Mouse (Mus musculus) CH12.LX (cell line): ENCODE measurements around the gene Mysm1. TPM values are rescaled to one million over a fixed set of nuclear protein-coding genes. Genes with fewer than 3 reads are reported as not detected.

Source experiments
- DNase-seq: peaks from one replicate; pipeline ENCODE4 v3.0.0-alpha.2; 2013; ENCODE audit errors: extremely low read depth
- H3K27ac ChIP-seq: 2 replicates; pipeline ENCODE4 v1.5.1; 2012; ENCODE audit warnings: low read depth, mild to moderate bottlenecking, control low read depth, moderate library complexity; ENCODE audit not compliant: insufficient read depth
- H3K27me3 ChIP-seq: replicated peaks from 2 replicates; pipeline ENCODE3; 2012; ENCODE audit warnings: inconsistent platforms
- H3K36me3 ChIP-seq, 2 experiments: replicated peaks in 1 of 2; 2 replicates each; pipeline versions ENCODE3 to v1.6.1; 2012; ENCODE audit warnings: inconsistent platforms in 1 of 2, low read length in 1 of 2, mild to moderate bottlenecking in 1 of 2, mixed read lengths in 1 of 2, moderate library complexity in 1 of 2; ENCODE audit not compliant: control insufficient read depth in 1 of 2, insufficient read depth in 1 of 2
- H3K4me1 ChIP-seq, 2 experiments: 2 replicates each; pipeline ENCODE4 v1.6.1; 2012; ENCODE audit warnings: inconsistent platforms in 1 of 2, moderate library complexity in 1 of 2; ENCODE audit not compliant: insufficient read depth in 2 of 2, control insufficient read depth in 1 of 2
- H3K4me2 ChIP-seq: 2 replicates; pipeline ENCODE4 v1.6.1; 2012; ENCODE audit warnings: low read depth, mild to moderate bottlenecking, control low read depth; ENCODE audit not compliant: poor library complexity, insufficient read depth, severe bottlenecking
- H3K4me3 ChIP-seq, 3 experiments: fragments of 150-350 bp in 1 of 3; sonication (generic) in 1 of 3; replicated peaks in 1 of 3; 2 replicates each; pipeline versions ENCODE3 to v1.5.1; 2011 to 2012; ENCODE audit warnings: low read depth in 2 of 3, low read length in 2 of 3, mild to moderate bottlenecking in 2 of 3, moderate library complexity in 2 of 3, control low read depth in 1 of 3, improper control_type of control experiment in 1 of 3, inconsistent platforms in 1 of 3, mixed read lengths in 1 of 3; ENCODE audit not compliant: poor library complexity in 1 of 3
- H3K79me2 ChIP-seq: replicated peaks from 2 replicates; pipeline ENCODE4 v1.6.1; 2012; ENCODE audit warnings: mild to moderate bottlenecking, moderate library complexity; ENCODE audit not compliant: control insufficient read depth, poor library complexity, insufficient read depth, severe bottlenecking; ENCODE audit errors: extremely low read depth
- H3K9ac ChIP-seq: 2 replicates; pipeline ENCODE4 v1.6.1; 2012; ENCODE audit warnings: low read depth, mild to moderate bottlenecking, control low read depth, moderate library complexity; ENCODE audit not compliant: insufficient read depth
- H3K9me3 ChIP-seq: replicated peaks from 2 replicates; pipeline ENCODE3; 2012; ENCODE audit warnings: low read length, inconsistent platforms, mixed read lengths
- BHLHE40 ChIP-seq: IDR thresholded peaks from 2 replicates; pipeline ENCODE4 v1.6.1; 2011; ENCODE audit warnings: mild to moderate bottlenecking, low read depth, low read length, improper control_type of control experiment
- CHD2 ChIP-seq: IDR thresholded peaks from 2 replicates; pipeline ENCODE4 v1.6.1; 2011; ENCODE audit warnings: low read length, improper control_type of control experiment
- CTCF ChIP-seq, 2 experiments: IDR thresholded peaks in 1 of 2; conservative IDR thresholded peaks in 1 of 2; 2 replicates each; pipeline ENCODE4 v1.5.1; 2011 to 2012; ENCODE audit warnings: low read depth in 2 of 2, low read length in 2 of 2, improper control_type of control experiment in 1 of 2, inconsistent platforms in 1 of 2, mild to moderate bottlenecking in 1 of 2, moderate library complexity in 1 of 2
- E2F4 ChIP-seq: IDR thresholded peaks from 2 replicates; pipeline ENCODE4 v1.6.1; 2011; ENCODE audit warnings: low read depth, low read length, improper control_type of control experiment; ENCODE audit not compliant: insufficient replicate concordance
- EP300 ChIP-seq: IDR thresholded peaks from 2 replicates; pipeline ENCODE4 v1.6.1; 2011; ENCODE audit warnings: low read length, improper control_type of control experiment
- GABPA ChIP-seq: IDR thresholded peaks from 2 replicates; pipeline ENCODE4 v1.6.1; 2012; ENCODE audit warnings: low read depth, low read length, improper control_type of control experiment, inconsistent platforms; ENCODE audit not compliant: insufficient replicate concordance
- IRF4 ChIP-seq: IDR thresholded peaks from 2 replicates; pipeline ENCODE4 v1.6.1; 2014; ENCODE audit warnings: low read depth, mild to moderate bottlenecking, inconsistent platforms, low read length, improper control_type of control experiment
- JUN ChIP-seq: IDR thresholded peaks from 2 replicates; pipeline ENCODE4 v1.6.1; 2011; ENCODE audit warnings: low read depth, mild to moderate bottlenecking, low read length, improper control_type of control experiment, moderate library complexity; ENCODE audit not compliant: insufficient read depth
- JUND ChIP-seq: conservative IDR thresholded peaks from 2 replicates; pipeline ENCODE4 v1.6.1; 2011; ENCODE audit warnings: low read depth, low read length, improper control_type of control experiment
- MAFK ChIP-seq: IDR thresholded peaks from 2 replicates; pipeline ENCODE4 v1.6.1; 2011; ENCODE audit warnings: low read length, improper control_type of control experiment; ENCODE audit not compliant: insufficient replicate concordance
- MAX ChIP-seq: IDR thresholded peaks from 2 replicates; pipeline ENCODE4 v1.6.1; 2011; ENCODE audit warnings: low read length, improper control_type of control experiment
- MAZ ChIP-seq: IDR thresholded peaks from 2 replicates; pipeline ENCODE4 v1.6.1; 2012; ENCODE audit warnings: low read depth, mild to moderate bottlenecking, inconsistent platforms, low read length, improper control_type of control experiment, moderate library complexity
- MEF2A ChIP-seq: IDR thresholded peaks from 2 replicates; pipeline ENCODE4 v1.6.1; 2014; ENCODE audit warnings: low read depth, mild to moderate bottlenecking, inconsistent platforms, low read length, improper control_type of control experiment, borderline replicate concordance
- MYC ChIP-seq: IDR thresholded peaks from 2 replicates; pipeline ENCODE4 v1.6.1; 2011; ENCODE audit warnings: low read depth, mild to moderate bottlenecking, improper control_type of control experiment, low read length
- NELFE ChIP-seq: IDR thresholded peaks from 2 replicates; pipeline ENCODE4 v1.6.1; 2011; ENCODE audit warnings: low read depth, low read length, improper control_type of control experiment
- NRF1 ChIP-seq: IDR thresholded peaks from 2 replicates; pipeline ENCODE4 v1.6.1; 2014; ENCODE audit warnings: low read depth, mild to moderate bottlenecking, inconsistent platforms, low read length, improper control_type of control experiment, moderate library complexity
- PAX5 ChIP-seq: IDR thresholded peaks from 2 replicates; pipeline ENCODE4 v1.6.1; 2012; ENCODE audit warnings: low read length, inconsistent platforms, mixed read lengths
- POLR2A ChIP-seq: IDR thresholded peaks from 2 replicates; pipeline ENCODE4 v1.6.1; 2011; ENCODE audit warnings: low read depth, mild to moderate bottlenecking, improper control_type of control experiment, low read length
- POLR2AphosphoS2 ChIP-seq: IDR thresholded peaks from 2 replicates; pipeline ENCODE4 v1.6.1; 2011; ENCODE audit warnings: low read depth, low read length, improper control_type of control experiment
- RAD21 ChIP-seq: IDR thresholded peaks from 2 replicates; pipeline ENCODE4 v1.6.1; 2011; ENCODE audit warnings: low read depth, mild to moderate bottlenecking, low read length, improper control_type of control experiment, moderate library complexity
- RCOR1 ChIP-seq: conservative IDR thresholded peaks from 2 replicates; pipeline ENCODE4 v1.6.1; 2012; ENCODE audit warnings: low read depth, mild to moderate bottlenecking, inconsistent platforms, low read length, improper control_type of control experiment
- SIN3A ChIP-seq: IDR thresholded peaks from 2 replicates; pipeline ENCODE4 v1.6.1; 2012; ENCODE audit warnings: low read length, improper control_type of control experiment, inconsistent platforms
- SMC3 ChIP-seq: IDR thresholded peaks from 2 replicates; pipeline ENCODE4 v1.6.1; 2011; ENCODE audit warnings: low read depth, low read length, improper control_type of control experiment
- TBP ChIP-seq: conservative IDR thresholded peaks from 2 replicates; pipeline ENCODE4 v1.6.1; 2011; ENCODE audit warnings: low read depth, low read length, improper control_type of control experiment
- TCF12 ChIP-seq: IDR thresholded peaks from 2 replicates; pipeline ENCODE4 v1.6.1; 2014; ENCODE audit warnings: low read depth, mild to moderate bottlenecking, inconsistent platforms, low read length, improper control_type of control experiment
- USF1 ChIP-seq: IDR thresholded peaks from 2 replicates; pipeline ENCODE4 v1.6.1; 2014; ENCODE audit warnings: low read depth, mild to moderate bottlenecking, inconsistent platforms, low read length, improper control_type of control experiment
- ZC3H11A ChIP-seq: IDR thresholded peaks from 2 replicates; pipeline ENCODE4 v1.6.1; 2012; ENCODE audit warnings: low read depth, mild to moderate bottlenecking, inconsistent platforms, low read length, improper control_type of control experiment
- ZKSCAN1 ChIP-seq: IDR thresholded peaks from 2 replicates; pipeline ENCODE4 v1.6.1; 2012; ENCODE audit warnings: low read depth, inconsistent platforms, low read length, improper control_type of control experiment, borderline replicate concordance
- ZMIZ1 ChIP-seq: IDR thresholded peaks from 2 replicates; pipeline ENCODE4 v1.6.1; 2012; ENCODE audit warnings: low read depth, mild to moderate bottlenecking, inconsistent platforms, low read length, improper control_type of control experiment
- ZNF384 ChIP-seq: IDR thresholded peaks from 2 replicates; pipeline ENCODE4 v1.6.1; 2012; ENCODE audit warnings: low read depth, low read length, improper control_type of control experiment, inconsistent platforms
- dilution Hi-C: fragments of 300-500 bp; cut with MboI; formaldehyde crosslinking; loops from 2 replicates; pipeline ENCODE4 v1.14.3; 2020; ENCODE audit warnings: low sequenced_read_pairs; ENCODE audit not compliant: extremely low pct_unique_long_range_greater_than_20kb, extremely low pct_ligation_motif_present
- in situ Hi-C: fragments of 300-500 bp; cut with MboI; formaldehyde crosslinking; loops from 3 replicates; pipeline ENCODE4 v1.14.3; 2019; ENCODE audit warnings: low sequenced_read_pairs, low pct_ligation_motif_present, low pct_unique_long_range_greater_than_20kb, mixed read lengths
- polyA plus RNA-seq: library from polyadenylated mRNA; unstranded; fragments of >175 nt; gene quantifications from 2 replicates; pipeline ENCODE4 v1.2.1, GENCODE M21; 2012; ENCODE audit warnings: low read depth; ENCODE audit not compliant: insufficient read length
- total RNA-seq, 2 experiments: library from RNA; depleted of rRNA; stranded (reverse); fragments of 300-350 nt in 1 of 2; fragments of >200 nt in 1 of 2; gene quantifications; 2 replicates each; pipeline ENCODE4 v1.2.3; 2012 to 2014

Mysm1 gene
- total and polyA plus RNA-seq, 3 experiments: 11.5 to 15.3 (median 13.7) TPM

DNA sequence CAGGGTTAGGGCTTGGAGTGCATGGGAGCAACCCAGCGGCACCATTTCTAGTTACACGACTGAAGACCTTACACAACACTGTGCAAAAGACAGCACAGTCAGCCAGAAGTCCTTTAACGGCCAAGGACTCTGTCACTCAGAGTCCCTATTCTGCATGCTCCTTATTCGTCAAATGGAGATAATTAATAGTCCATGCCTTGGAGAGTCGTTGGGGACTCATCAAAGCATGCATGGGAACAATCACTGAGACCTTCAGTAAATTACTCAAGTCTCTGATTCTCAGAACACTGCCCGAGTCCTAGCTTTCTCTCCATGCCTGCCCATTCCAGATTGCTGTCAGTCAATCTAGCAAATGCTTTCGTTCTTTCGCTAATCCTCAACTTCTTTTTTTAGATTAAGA is 28.9 kb upstream of the Mysm1 start:
- dilution Hi-C loops: no loop called here
- in situ Hi-C loops: loop anchor here (25.0 kb wide), 1 partner anchor 730 kb away; no protein-coding TSS in a partner anchor
- no peak for DNase-seq
- TF ChIP-seq RAD21 (no peak), EP300 (no peak), JUN (no peak), MAX (no peak), CTCF (conservative IDR thresholded peaks at IDR 0.05 in 1 of 2, IDR thresholded peaks at IDR 0.05 in 1 of 2; ENCODE audit: low read depth in 2 of 2, low read length in 2 of 2) (no peak), SMC3 (no peak), TCF12 (no peak), E2F4 (no peak), ZKSCAN1 (no peak), USF1 (no peak), POLR2AphosphoS2 (no peak), ZMIZ1 (no peak), SIN3A (no peak), JUND (no peak), RCOR1 (no peak), NELFE (no peak), GABPA (no peak)
- H3K4me3 ChIP-seq: no peak overlapping the region
- H3K79me2 ChIP-seq: no peaks in the 10 kb centered on the region
- H3K9me3 ChIP-seq: peaks cover 2% of the 10 kb centered on the region
- no peak overlapping the region for H3K27ac ChIP-seq
- no peak overlapping the region for H3K9ac ChIP-seq
- no peaks in the 10 kb centered on the region for H3K36me3 ChIP-seq
- no peaks in the 10 kb centered on the region; a peak in 2 of 4 replicates for H3K4me1 ChIP-seq
- H3K4me2 ChIP-seq: no peak overlapping the region
- H3K27me3 ChIP-seq: no peaks in the 10 kb centered on the region

DNA sequence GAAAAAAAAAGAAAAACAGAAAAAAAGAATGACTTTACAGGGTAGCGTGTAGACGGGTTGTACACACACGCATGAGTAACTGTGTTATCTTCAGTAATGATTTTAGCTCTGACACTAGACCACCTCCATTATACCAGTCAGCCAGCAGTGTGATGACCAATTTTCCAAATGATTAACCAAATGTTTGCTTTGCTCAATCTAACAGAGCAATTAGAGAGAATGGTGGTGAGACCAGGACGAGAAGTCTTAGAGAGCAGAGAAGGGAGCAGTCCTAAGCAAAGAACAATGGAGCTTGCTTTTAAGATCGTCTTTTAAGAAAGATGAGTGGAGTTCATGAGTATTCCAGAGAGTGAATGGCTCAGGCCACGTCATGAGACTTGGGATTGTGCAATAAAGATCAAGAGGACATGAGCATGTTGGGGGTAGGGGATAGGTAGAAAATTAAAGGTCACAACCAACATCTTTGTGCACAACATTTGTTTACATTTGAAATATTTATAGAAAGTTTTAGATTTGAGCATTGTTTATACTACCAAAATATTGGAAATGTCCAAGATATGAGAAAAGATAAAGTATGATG is 26.4 kb upstream of the Mysm1 start:
- Histone ChIP-seq H3K27me3 (no peaks in the 10 kb centered on the region), H3K4me1 (peaks cover under 1 to 13% of the 10 kb centered on the region in 2 experiments), H3K36me3 (no peaks in the 10 kb centered on the region), H3K4me2 (no peak overlapping the region), H3K9me3 (no peaks in the 10 kb centered on the region), H3K4me3 (no peak overlapping the region), H3K9ac (no peak overlapping the region), H3K27ac (no peak overlapping the region), H3K79me2 (no peaks in the 10 kb centered on the region)
- dilution Hi-C loops: no loop called here
- TF ChIP-seq CHD2 (no peak), SIN3A (no peak), ZC3H11A (no peak), IRF4 (no peak), NRF1 (no peak), CTCF (conservative IDR thresholded peaks at IDR 0.05 in 1 of 2, IDR thresholded peaks at IDR 0.05 in 1 of 2; ENCODE audit: low read depth in 2 of 2, low read length in 2 of 2) (no peak), TBP (no peak), BHLHE40 (no peak), MYC (no peak), MAX (no peak), MAFK (no peak), POLR2AphosphoS2 (no peak), NELFE (no peak), MEF2A (no peak), POLR2A (no peak), ZNF384 (no peak), PAX5 (no peak), MAZ (no peak)
- DNase-seq: no peak
- in situ Hi-C loops: loop anchor here (25.0 kb wide), 1 partner anchor 732 kb away; no protein-coding TSS in a partner anchor
